Mouse (Mus musculus): ENCODE data around the gene Tmem163.

- TF ChIP-seq CTCF (IDR thresholded peaks at IDR 0.05; ENCODE audit: low read depth, low read length) (no peak), GATA1 (IDR thresholded peaks at IDR 0.05; ENCODE audit: borderline replicate concordance, low read length) (no peak), TAL1 (conservative IDR thresholded peaks at IDR 0.05; ENCODE audit: low read depth, low read length) (no peak), POLR2AphosphoS5 (IDR thresholded peaks at IDR 0.05; ENCODE audit: insufficient replicate concordance, low read depth, low read length) (no peak)
Measured at GRCm38 (mm10) chr1:127514888-127515287, 164.5 kb downstream of the Tmem163 start.

Measured in G1E (cell line).